Mouse (Mus musculus): Measurements from ENCODE around the gene Ubap1l.

Ubap1l gene

DNA sequence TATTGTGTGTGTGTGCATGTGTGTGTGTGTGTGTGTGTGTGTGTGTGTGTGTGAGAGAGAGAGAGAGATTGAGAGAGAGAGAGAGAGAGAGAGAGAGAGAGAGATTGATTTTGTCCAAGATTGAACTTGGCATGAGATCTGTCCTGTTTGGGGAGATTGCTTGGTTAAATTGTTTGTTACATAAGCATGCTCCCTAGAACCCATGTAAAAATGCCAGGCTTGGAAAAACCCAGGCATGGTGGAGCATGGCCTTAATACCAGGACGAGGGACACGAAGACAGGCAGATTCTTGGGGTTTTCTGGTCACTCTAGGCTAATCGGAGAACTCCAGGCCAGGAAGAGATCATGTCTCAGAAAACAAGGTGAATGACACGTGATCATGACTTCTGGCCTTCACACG is 67.2 kb downstream of the Ubap1l start:
- ChIA-PET POLR2A (interaction anchor here in 1 of 4 experiments (0.6 kb wide), 1 partner anchor 449 kb away, joined by 6 read pairs; no protein-coding TSS in a partner anchor), CTCF (no interaction called here)

All from embryonic stem cell, embryonic (primary cell).